Mouse (Mus musculus): Measurements from ENCODE around the gene Gatd1.
"Not testable (repeated sequence)": the region's sequence is repeated elsewhere in the genome, so short reads cannot be mapped to it uniquely, and the experiment has no call there.

The Gatd1 gene

GRCm38 (mm10) chr7:141413809-141414584, at the start of gene Gatd1:
Gene Gatd1 (minus strand): TSS chr7:141414136.
- peak; percentile 98 for DNase-seq

GRCm38 (mm10) chr7:141462333-141462821, 48.4 kb upstream of the Gatd1 start:
- DNase-seq: no peak

GRCm38 (mm10) chr7:141461521-141462332, 47.8 kb upstream of the Gatd1 start:
- DNase-seq: no peak

GRCm38 (mm10) chr7:141460391-141461113, 46.6 kb upstream of the Gatd1 start, which contains the start of gene Cracr2b:
Gene Cracr2b (plus strand): TSS chr7:141461094.
- DNase-seq: peak; percentile 80

GRCm38 (mm10) chr7:141460001-141460390, 46.1 kb upstream of the Gatd1 start:
- no peak for DNase-seq

- DNase-seq: no peak
Measured at GRCm38 (mm10) chr7:141459301-141459711, 45.4 kb upstream of the Gatd1 start.

GRCm38 (mm10) chr7:141458661-141459060, 44.7 kb upstream of the Gatd1 start:
- DNase-seq: no peak

- no peak for DNase-seq
Measured at GRCm38 (mm10) chr7:141457986-141458660, 44.2 kb upstream of the Gatd1 start.

GRCm38 (mm10) chr7:141457236-141457635, 43.3 kb upstream of the Gatd1 start:
- DNase-seq: no peak

- DNase-seq: no peak
Measured at GRCm38 (mm10) chr7:141456739-141457138, 42.8 kb upstream of the Gatd1 start.

- peak; percentile 66 for DNase-seq
Measured at GRCm38 (mm10) chr7:141455610-141456314, 41.8 kb upstream of the Gatd1 start.

GRCm38 (mm10) chr7:141454967-141455551, 41.1 kb upstream of the Gatd1 start, which contains the start of gene Pnpla2:
Gene Pnpla2 (plus strand): TSS chr7:141455198.
- peak; percentile 92 for DNase-seq

GRCm38 (mm10) chr7:141453636-141454035, 39.7 kb upstream of the Gatd1 start:
- DNase-seq: no peak

- DNase-seq: no peak
Measured at GRCm38 (mm10) chr7:141451928-141452327, 38.0 kb upstream of the Gatd1 start.

GRCm38 (mm10) chr7:141447110-141447991, 33.4 kb upstream of the Gatd1 start, which contains the start of gene Rplp2:
Gene Rplp2 (plus strand): TSS chr7:141447370.
- DNase-seq: peak; percentile 96

- DNase-seq: not testable (repeated sequence)
Measured at GRCm38 (mm10) chr7:141446374-141446773, 32.4 kb upstream of the Gatd1 start.

GRCm38 (mm10) chr7:141443828-141444237, 29.9 kb upstream of the Gatd1 start, which contains the start of gene Pidd1:
Gene Pidd1 (minus strand): TSS chr7:141444025.
- DNase-seq: no peak

- no peak for DNase-seq
Measured at GRCm38 (mm10) chr7:141443081-141443821, 29.3 kb upstream of the Gatd1 start.

- no peak for DNase-seq
Measured at GRCm38 (mm10) chr7:141442199-141442598, 28.3 kb upstream of the Gatd1 start.
